Mouse (Mus musculus): ENCODE results near the gene Nfyc. TPM values are rescaled to one million over a fixed set of nuclear protein-coding genes. Genes with fewer than 3 reads are reported as not detected.

Nfyc gene
- total and polyA plus RNA-seq, 3 experiments, result 39.5 to 178 (median 64.8) TPM

DNA sequence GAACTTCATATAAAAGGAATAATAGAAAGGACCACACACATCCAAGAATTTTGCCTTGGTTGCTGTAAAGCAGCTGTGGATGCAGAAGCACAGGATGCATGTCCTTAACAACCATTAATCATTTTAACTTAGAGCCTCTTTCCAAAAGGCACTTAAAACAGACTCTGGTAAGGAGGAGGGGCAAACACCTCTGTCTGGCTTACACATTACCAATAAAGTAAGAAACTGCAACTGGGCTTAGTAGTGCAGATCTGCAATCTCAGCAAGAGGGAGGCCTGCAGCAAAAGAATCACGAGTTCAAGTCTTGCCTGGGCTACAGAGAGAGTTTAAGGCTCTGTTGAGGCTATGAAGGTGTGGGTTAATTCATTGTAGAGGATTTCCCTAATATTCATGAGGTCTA is 35.7 kb downstream of the Nfyc start:
- no peak for TF ChIP-seq POLR2AphosphoS5 (IDR thresholded peaks at IDR 0.05; ENCODE audit: borderline replicate concordance, low read depth, low read length)
- TF ChIP-seq MAFK (IDR thresholded peaks at IDR 0.05; ENCODE audit: borderline replicate concordance, low read depth, low read length), result no peak
- no peak for TF ChIP-seq GABPA (IDR thresholded peaks at IDR 0.05; ENCODE audit: low read depth, low read length)
- TF ChIP-seq MAX (IDR thresholded peaks at IDR 0.05; ENCODE audit: low read length), result no peak
- Histone ChIP-seq H3K27ac (ENCODE audit: control insufficient read depth, low read depth, low read length) (no peak overlapping the region), H3K79me2 (ENCODE audit: control insufficient read depth, insufficient read depth, low read length, poor library complexity) (peaks cover 17% of the 10 kb centered on the region), H3K9me3 (replicated peaks; ENCODE audit: insufficient read depth, low read length) (no peaks in the 10 kb centered on the region), H3K4me3 (ENCODE audit: control insufficient read depth in 1 of 2, insufficient read depth in 1 of 2, low read depth in 2 of 2, low read length in 2 of 2) (no peak overlapping the region), H3K36me3 (ENCODE audit: control insufficient read depth in 1 of 2, insufficient read depth in 2 of 2, low read length in 2 of 2) (peaks cover 0 to 23% of the 10 kb centered on the region in 2 experiments; a peak in 2 of 4 replicates), H3K9ac (ENCODE audit: control insufficient read depth, low read depth, low read length, poor library complexity, severe bottlenecking) (no peak overlapping the region), H3K27me3 (ENCODE audit: control insufficient read depth in 1 of 2, insufficient read depth in 2 of 2, low read length in 2 of 2) (no peaks in the 10 kb centered on the region), H3K4me1 (ENCODE audit: control insufficient read depth in 1 of 2, insufficient read depth in 2 of 2, low read length in 2 of 2) (peaks cover 8 to 10% of the 10 kb centered on the region in 2 experiments)
- no peak for DNase-seq (ENCODE audit: low read depth, low spot score)

DNA sequence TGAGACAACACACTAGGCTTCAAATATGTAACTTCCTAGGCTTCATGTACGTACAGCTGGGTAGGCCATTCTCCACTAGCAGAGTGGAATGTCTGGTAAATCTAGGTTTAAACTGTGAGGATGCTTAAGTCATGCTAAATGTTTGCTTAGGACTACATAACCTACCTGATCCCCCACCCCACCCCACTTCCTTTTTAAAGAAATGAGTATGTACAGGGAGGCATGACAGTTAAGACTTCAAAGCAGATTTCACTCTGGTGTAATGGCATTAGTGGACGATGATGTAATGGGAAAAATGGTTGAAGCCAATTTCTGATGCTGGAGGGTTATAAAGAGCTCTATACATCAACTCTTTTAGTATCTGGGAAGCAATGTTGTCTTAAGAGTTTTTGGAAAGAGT is 38.5 kb downstream of the Nfyc start:
- H3K9me3 ChIP-seq (replicated peaks; ENCODE audit: insufficient read depth, low read length), result no peaks in the 10 kb centered on the region
- H3K9ac ChIP-seq (ENCODE audit: control insufficient read depth, low read depth, low read length, poor library complexity, severe bottlenecking), result no peak overlapping the region
- peaks cover 7 to 10% of the 10 kb centered on the region in 2 experiments for H3K36me3 ChIP-seq (ENCODE audit: control insufficient read depth in 1 of 2, insufficient read depth in 2 of 2, low read length in 2 of 2)
- peaks cover under 1 to 3% of the 10 kb centered on the region in 2 experiments; a peak in 2 of 4 replicates for H3K4me1 ChIP-seq (ENCODE audit: control insufficient read depth in 1 of 2, insufficient read depth in 2 of 2, low read length in 2 of 2)
- peaks cover 12% of the 10 kb centered on the region for H3K79me2 ChIP-seq (ENCODE audit: control insufficient read depth, insufficient read depth, low read length, poor library complexity)
- no peak for DNase-seq (ENCODE audit: low read depth, low spot score)
- no peak overlapping the region for H3K4me3 ChIP-seq (ENCODE audit: control insufficient read depth in 1 of 2, insufficient read depth in 1 of 2, low read depth in 2 of 2, low read length in 2 of 2)
- no peak for TF ChIP-seq MXI1 (IDR thresholded peaks at IDR 0.05; ENCODE audit: low read depth, low read length)
- no peak for TF ChIP-seq USF2 (IDR thresholded peaks at IDR 0.05; ENCODE audit: borderline replicate concordance in 1 of 2, insufficient read depth in 1 of 2, low read depth in 1 of 2, low read length in 2 of 2)
- no peak for TF ChIP-seq GATA1 (IDR thresholded peaks at IDR 0.05; ENCODE audit: low read depth, low read length)
- H3K27me3 ChIP-seq (ENCODE audit: control insufficient read depth in 1 of 2, insufficient read depth in 2 of 2, low read length in 2 of 2), result no peaks in the 10 kb centered on the region
- no peak overlapping the region for H3K27ac ChIP-seq (ENCODE audit: control insufficient read depth, low read depth, low read length)

DNA sequence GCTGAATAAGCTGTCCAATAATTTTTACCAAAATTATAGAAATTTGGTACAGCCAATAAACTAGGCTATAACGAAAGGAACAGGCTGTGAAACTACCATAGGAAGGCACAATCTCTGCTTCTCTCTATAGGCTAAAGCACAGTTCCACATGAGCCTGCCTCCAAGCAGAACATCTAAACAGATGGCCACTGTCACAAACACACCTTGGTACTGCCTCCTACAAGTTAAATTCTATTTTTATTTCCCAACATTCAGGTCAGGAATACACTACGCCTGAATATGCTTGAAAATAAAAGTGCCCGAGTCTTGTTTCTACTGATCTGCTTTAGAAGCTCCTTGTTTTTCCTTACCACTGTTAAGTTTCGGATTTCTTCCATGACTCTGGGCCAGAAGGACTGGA is 41.3 kb downstream of the Nfyc start:
- H3K4me1 ChIP-seq (ENCODE audit: control insufficient read depth in 1 of 2, insufficient read depth in 2 of 2, low read length in 2 of 2), result no peaks in the 10 kb centered on the region
- DNase-seq (ENCODE audit: low read depth, low spot score), result no peak
- no peak overlapping the region for H3K27ac ChIP-seq (ENCODE audit: control insufficient read depth, low read depth, low read length)
- peaks cover 2% of the 10 kb centered on the region for H3K79me2 ChIP-seq (ENCODE audit: control insufficient read depth, insufficient read depth, low read length, poor library complexity)
- no peaks in the 10 kb centered on the region for H3K27me3 ChIP-seq (ENCODE audit: control insufficient read depth in 1 of 2, insufficient read depth in 2 of 2, low read length in 2 of 2)
- H3K9me3 ChIP-seq (replicated peaks; ENCODE audit: insufficient read depth, low read length), result no peaks in the 10 kb centered on the region
- no peak overlapping the region for H3K9ac ChIP-seq (ENCODE audit: control insufficient read depth, low read depth, low read length, poor library complexity, severe bottlenecking)
- TF ChIP-seq SMC3 (IDR thresholded peaks at IDR 0.05; ENCODE audit: low read depth, low read length) (no peak), ELF1 (IDR thresholded peaks at IDR 0.05; ENCODE audit: low read depth, low read length) (no peak), TAL1 (IDR thresholded peaks at IDR 0.05; ENCODE audit: low read length) (no peak), MAX (IDR thresholded peaks at IDR 0.05; ENCODE audit: low read length) (no peak), MYC (IDR thresholded peaks at IDR 0.05; ENCODE audit: low read depth, low read length) (no peak), ZNF384 (IDR thresholded peaks at IDR 0.05; ENCODE audit: low read depth, low read length) (no peak), CHD1 (IDR thresholded peaks at IDR 0.05; ENCODE audit: low read depth, low read length) (no peak), NELFE (IDR thresholded peaks at IDR 0.05; ENCODE audit: low read depth, low read length) (no peak), NRF1 (IDR thresholded peaks at IDR 0.05; ENCODE audit: insufficient read depth, low read depth, low read length, poor library complexity, severe bottlenecking) (no peak), GATA1 (IDR thresholded peaks at IDR 0.05; ENCODE audit: low read depth, low read length) (no peak), ZMIZ1 (IDR thresholded peaks at IDR 0.05; ENCODE audit: low read depth, low read length) (no peak), MXI1 (IDR thresholded peaks at IDR 0.05; ENCODE audit: low read depth, low read length) (no peak), USF1 (IDR thresholded peaks at IDR 0.05; ENCODE audit: low read depth, low read length) (no peak), EP300 (IDR thresholded peaks at IDR 0.05; ENCODE audit: low read depth in 1 of 2, low read length in 2 of 2) (no peak)
- H3K36me3 ChIP-seq (ENCODE audit: control insufficient read depth in 1 of 2, insufficient read depth in 2 of 2, low read length in 2 of 2), result peaks cover 0 to 12% of the 10 kb centered on the region in 2 experiments; a peak in 2 of 4 replicates
- H3K4me3 ChIP-seq (ENCODE audit: control insufficient read depth in 1 of 2, insufficient read depth in 1 of 2, low read depth in 2 of 2, low read length in 2 of 2), result no peak overlapping the region

All from MEL (cell line).